Mouse (Mus musculus) spleen, adult 18-20 months (tissue): ENCODE measurements around the gene Tgfb1i1.

Source experiments
- DNase-seq, 2 experiments: peaks; one replicate each; pipeline ENCODE4 v3.0.0; 2022; ENCODE audit warnings: mixed read lengths in 2 of 2

Gene Tgfb1i1

DNA sequence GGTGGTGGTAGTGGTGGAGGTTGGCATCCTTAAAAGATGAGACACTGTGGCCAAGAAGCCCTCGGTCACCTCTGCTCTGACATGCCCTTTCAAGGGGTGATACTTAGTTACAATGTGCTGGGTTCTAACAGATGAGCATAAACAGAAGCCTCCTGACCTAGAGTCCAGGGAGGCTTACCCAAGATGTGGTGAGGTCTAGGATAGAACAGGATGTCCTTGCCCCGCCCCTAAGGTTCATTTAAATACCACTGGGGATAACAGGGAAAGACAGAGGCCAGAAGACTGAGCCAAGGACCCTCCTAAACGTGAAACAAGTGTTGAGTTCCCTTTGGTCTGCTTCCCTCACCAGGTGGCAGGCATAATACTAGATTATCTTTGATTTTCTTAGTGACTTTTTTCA is 49.9 kb downstream of the Tgfb1i1 start:
- DNase-seq: no peak

DNA sequence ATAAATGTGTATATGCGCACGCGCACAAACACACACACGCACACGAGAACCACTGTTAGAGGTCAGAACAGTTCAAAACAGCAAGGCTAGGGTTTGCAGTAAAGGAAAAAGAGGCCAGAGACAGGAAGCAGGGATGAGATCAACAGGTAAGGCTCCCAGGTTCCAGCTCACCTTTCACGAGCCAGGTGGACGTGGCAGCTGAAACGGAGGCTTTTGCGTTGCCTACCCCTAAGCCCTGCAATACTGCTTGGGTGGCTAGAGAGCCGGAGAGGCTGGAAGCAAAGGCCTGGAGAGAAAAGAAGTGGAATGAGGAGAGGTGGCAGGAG is 50.6 kb downstream of the Tgfb1i1 start:
- DNase-seq: no peak

DNA sequence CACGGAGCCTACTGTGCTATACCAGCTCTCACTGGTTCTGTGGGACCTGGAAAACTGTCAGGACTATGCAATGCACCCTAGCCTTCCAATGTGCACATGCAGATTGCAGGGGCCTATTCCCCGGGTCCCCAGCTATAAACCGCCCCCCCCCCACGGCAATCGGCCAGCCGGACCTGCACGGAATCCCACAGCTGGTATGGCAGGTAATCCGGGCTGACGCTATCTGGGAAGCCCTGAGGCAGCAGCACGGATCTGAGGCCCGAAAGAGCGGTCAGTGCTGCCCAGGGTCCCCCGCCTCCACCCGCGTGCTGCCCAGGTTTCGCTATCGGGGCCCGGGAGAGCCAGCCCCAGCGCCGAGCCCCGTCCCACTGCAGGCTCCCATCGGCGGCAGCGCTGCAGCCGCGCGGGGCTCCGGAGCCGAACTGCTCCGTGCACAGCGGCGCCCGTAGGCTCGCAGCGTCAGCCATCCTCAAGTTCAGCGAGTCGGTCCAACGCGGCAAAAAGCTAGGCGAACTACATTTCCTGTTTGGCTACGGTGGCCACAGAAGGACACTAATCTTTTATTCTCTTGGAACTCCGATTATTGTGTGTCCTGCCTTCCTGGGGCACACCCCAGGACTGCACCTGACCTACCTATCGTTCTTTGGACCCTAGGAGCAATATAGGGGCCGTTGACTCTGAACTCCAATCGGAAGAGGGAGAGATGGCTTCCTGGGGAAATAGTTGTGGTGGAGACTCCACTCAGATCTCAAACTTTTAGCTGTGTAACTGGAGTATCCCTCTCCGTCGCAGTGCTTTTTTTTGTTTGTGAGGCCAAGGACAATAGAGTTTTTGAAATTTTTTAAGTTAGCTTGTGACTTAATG is 51.2 kb downstream of the Tgfb1i1 start, which contains the start of gene BC017158:
Gene BC017158 (minus strand): TSS at position 554 of the 864 bp plus-strand sequence.
- peak; percentile 21 to 64 for DNase-seq

DNA sequence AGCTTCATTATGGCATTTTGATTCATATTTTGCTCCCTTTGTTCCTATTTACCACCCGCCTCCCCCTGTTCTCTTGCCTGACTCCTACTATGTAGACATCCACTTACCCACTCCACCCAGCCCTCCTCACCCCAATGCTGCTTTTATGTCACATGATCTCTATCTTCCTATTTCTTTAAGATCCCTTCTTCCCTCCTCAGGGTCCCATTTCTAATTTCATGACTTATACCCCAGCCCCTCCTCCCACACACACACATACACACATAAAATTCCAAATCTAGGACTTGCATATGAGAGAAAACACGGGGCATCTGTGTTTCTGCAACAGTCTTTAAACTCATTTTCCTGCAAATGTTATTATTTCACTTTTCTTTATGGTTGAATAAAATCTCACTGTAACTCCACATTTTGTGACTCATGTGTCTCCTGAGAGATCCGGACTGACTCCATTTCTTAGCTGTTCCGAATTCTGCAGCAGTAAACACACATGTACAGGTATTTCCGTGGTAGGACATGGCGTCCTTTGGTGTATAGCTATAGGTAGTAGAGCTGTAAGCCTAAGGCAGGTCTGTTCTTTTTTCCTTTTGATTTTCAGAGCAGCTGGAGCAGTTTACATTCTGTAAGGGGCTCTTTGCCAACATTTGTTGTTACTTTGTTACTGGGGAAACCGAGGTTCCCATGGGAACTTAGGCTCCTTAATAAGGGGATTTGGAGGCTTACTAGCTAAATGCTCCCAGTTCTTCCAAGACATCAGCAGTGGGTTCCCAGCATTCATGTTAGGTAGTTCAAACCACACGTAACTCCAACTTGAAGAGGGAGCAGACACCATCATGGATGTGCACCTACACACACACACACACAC is 52.1 kb downstream of the Tgfb1i1 start:
- no peak for DNase-seq

DNA sequence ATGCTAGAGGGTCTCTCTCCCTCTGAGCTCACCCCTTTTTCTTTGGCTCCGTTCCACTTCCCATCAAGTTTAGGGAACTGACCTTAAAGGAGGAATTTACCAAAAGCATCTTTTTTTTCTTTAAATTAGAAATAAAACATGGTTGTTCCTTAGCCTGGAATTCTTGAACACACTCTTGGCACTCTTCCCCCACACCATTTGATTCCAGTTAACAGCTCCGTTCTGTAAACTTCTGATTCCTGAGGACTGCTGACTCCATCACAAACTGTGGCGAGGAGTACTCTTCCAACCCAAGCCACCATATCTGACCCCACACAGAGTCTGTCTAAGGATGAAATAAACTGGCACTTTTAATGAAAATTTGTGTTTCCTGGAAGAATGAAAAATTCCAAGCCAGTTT is 54.3 kb downstream of the Tgfb1i1 start:
- no peak for DNase-seq

DNA sequence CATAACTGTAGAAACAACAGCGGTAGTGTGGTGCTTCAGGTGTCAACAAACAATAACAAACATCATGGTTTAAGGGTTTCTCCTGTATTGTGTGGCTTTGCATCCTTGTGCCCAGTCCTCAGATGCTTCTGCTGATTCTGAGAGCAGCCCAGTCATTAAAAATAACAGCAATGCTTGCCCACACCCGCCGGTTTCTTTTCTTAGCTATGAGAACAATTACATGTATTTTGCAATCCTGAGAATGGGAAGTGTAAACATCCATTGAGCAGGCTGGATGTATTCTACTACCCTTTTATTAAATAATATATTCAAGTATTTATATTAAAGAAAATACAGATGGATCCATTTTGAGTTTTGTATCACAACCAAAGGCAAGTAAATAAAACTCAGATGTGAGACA is 55.5 kb downstream of the Tgfb1i1 start:
- no peak for DNase-seq

DNA sequence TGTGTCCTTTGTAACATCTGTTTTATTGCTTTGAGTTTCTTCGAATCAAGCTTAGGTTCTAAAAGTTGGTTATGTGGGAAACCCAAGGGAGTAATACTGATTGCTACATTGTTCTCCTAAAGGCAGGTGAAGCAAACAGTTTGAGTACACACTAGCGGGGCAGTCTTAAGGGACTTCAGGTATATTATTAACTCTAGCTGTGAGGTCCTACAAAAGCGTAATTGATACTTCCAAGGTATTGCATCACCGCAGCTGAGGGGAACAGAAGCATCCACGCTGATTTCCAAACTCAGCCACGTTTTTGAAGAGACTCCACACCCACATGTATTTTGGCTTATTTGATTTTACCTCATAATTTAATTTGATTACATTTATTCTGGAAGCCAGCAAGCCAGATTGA is 57.6 kb downstream of the Tgfb1i1 start:
- DNase-seq: no peak

DNA sequence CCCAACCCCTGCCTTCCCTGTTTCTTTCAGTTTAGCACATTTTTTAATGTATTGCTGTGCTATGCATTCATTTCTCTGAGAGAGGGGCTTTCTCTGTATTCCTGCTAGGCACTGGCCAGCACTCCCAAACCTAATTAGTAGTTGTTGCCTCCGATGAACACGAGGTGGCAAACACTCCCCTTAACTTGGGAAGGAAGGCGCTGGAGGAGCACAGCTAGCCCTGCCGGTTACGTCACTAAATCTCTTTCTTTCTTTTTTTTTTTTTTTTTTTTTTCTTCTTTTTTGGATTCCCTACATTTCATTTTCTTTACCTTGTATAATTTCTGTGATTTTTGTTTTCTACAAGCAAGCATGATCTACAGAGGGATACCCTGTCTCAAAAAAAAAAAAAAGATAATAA is 58.3 kb downstream of the Tgfb1i1 start:
- no peak for DNase-seq
